Mouse (Mus musculus) kidney, embryonic 16.5 days (tissue): ENCODE measurements around the gene Ptgr2. TPM values are rescaled to one million over a fixed set of nuclear protein-coding genes. Genes with fewer than 3 reads are reported as not detected.

Source experiments
- ATAC-seq: fragments of 200-750 bp; cut with Nextera tagmentation; 2 replicates; pipeline ENCODE4 v1.8.0; 2017; ENCODE audit warnings: moderate TSS enrichment; ENCODE audit not compliant: low FRiP score, low TSS enrichment
- H3K27ac ChIP-seq: fragments of 300-500 bp; sonication (generic); 2 replicates; pipeline ENCODE4 v1.5.1; 2014; ENCODE audit warnings: low read length
- H3K27me3 ChIP-seq: fragments of 300-500 bp; sonication (generic); 2 replicates; pipeline ENCODE4 v1.6.1; 2014; ENCODE audit warnings: low read length, control low read depth, mixed read lengths; ENCODE audit not compliant: insufficient read depth
- H3K36me3 ChIP-seq: fragments of 300-500 bp; sonication (generic); 2 replicates; pipeline ENCODE4 v1.6.1; 2014; ENCODE audit warnings: low read length, control low read depth, mixed read lengths; ENCODE audit not compliant: insufficient read depth
- H3K4me1 ChIP-seq: fragments of 300-500 bp; sonication (generic); 2 replicates; pipeline ENCODE4 v1.6.1; 2014; ENCODE audit warnings: low read length, control low read depth, mixed read lengths; ENCODE audit not compliant: insufficient read depth
- H3K4me2 ChIP-seq: fragments of 300-500 bp; sonication (generic); replicated peaks from 2 replicates; pipeline ENCODE4 v1.6.1; 2014; ENCODE audit warnings: low read depth, low read length
- H3K4me3 ChIP-seq: fragments of 300-500 bp; sonication (generic); 2 replicates; pipeline ENCODE4 v1.5.1; 2014; ENCODE audit warnings: mild to moderate bottlenecking, low read length
- H3K9ac ChIP-seq: fragments of 300-500 bp; sonication (generic); replicated peaks from 2 replicates; pipeline ENCODE4 v1.6.1; 2014; ENCODE audit warnings: low read length
- H3K9me3 ChIP-seq: fragments of 300-500 bp; sonication (generic); 2 replicates; pipeline ENCODE4 v1.6.1; 2016; ENCODE audit warnings: low read length, control low read depth
- WGBS: fragments of 180-500 bp; shearing (Covaris S2); extraction: QIAGEN DNeasy Blood & Tissue Kit; methylation state at CpG from one replicate; pipeline ENCODE4 v1.1.7; 2014; 5-methylcytosine and 5-hydroxymethylcytosine counted together
- polyA plus RNA-seq: library from polyadenylated mRNA; unstranded; fragments of >200 nt; fragmentation: Nextera tagmentation; extraction: Ambion mirVana; gene quantifications from 2 replicates; pipeline ENCODE4 v1.2.1, GENCODE M21; 2015

Ptgr2 gene
- polyA plus RNA-seq, 1 experiment from 2014 or later, result 34.8 TPM

DNA sequence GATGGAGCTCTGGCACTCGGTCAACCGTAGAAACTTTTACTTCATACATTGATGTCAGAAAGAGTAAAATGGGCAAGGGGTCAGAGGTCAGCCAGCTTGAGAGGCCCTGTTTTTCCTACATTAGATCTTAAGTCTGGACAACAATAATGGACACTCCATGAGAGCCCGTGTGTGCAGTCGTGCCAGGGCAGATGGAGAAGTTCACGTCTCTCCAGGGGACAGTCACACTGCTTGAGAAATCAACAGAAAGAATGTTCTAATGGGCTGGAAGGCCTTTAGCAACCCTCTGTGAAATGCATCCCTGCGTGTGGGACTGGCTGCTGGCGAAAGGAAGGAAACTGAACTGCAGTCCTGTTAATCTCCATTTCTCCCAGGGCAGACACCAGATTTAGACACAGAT, 24.7 kb upstream of the Ptgr2 start:
- Histone ChIP-seq H3K9me3 (0 out of 2 replicates have a peak, but pooled peaks cover 3% of the 10 kb centered on the region), H3K4me2 (no peak overlapping the region), H3K4me3 (no peak overlapping the region), H3K27me3 (no peaks in the 10 kb centered on the region), H3K9ac (no peak overlapping the region), H3K27ac (no peak overlapping the region), H3K36me3 (no peaks in the 10 kb centered on the region), H3K4me1 (no peaks in the 10 kb centered on the region)
- 44% methylated on average over 7 of the region's 7 CpGs for WGBS
- no peak for ATAC-seq

DNA sequence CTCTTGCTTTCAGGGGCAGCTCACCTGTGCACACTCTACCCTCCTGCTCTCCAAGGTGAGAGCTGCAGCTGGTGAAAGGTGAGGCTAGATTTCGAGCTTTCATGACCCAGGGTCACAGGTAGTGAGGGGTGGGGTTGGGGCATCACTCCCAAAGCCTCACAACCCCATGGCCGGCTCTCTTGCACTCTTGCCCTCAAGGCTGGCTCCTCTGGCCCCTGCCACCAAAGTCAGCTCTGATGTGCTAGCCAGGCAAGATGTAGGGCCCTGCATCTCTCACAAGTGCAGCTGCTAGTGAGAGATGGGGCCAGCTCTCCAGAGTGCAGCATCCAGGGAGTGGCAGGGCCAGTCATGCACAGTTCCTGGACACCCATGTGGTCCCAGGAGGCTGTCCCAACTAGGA, 17.8 kb upstream of the Ptgr2 start:
- 65% methylated on average over 2 of the region's 2 CpGs for WGBS
- no peak overlapping the region for H3K4me2 ChIP-seq
- H3K27me3 ChIP-seq, result no peaks in the 10 kb centered on the region
- H3K36me3 ChIP-seq, result no peaks in the 10 kb centered on the region
- 0 out of 2 replicates have a peak, but pooled peaks cover 3% of the 10 kb centered on the region for H3K9me3 ChIP-seq
- H3K4me3 ChIP-seq, result no peak overlapping the region
- H3K9ac ChIP-seq, result no peak overlapping the region
- ATAC-seq, result no peak
- H3K4me1 ChIP-seq, result no peaks in the 10 kb centered on the region
- no peak overlapping the region for H3K27ac ChIP-seq

DNA sequence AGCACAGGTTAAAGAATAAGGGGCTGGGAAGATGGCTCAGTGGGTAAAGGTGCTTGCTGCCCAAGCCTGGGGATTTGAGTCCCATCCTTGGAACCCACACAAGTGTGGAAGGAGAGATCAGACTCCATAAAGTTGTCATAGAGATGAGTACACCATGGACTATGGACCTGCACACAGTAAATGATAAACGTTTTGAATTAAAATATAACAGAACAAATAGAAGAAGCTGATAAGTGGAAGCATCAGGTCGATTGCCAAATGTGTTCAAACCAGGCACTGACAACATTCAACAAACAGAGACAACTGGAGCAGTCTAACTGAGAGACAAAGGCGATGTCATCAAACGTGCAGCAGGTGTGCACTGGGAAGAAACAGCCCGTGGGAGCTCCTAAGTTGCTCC, 11.7 kb upstream of the Ptgr2 start:
- H3K27me3 ChIP-seq, result no peaks in the 10 kb centered on the region
- H3K9me3 ChIP-seq, result peaks cover 4% of the 10 kb centered on the region; the same call in 1 of the 2 replicates
- WGBS, result 83% methylated on average over 5 of the region's 5 CpGs
- no peak for ATAC-seq
- no peak overlapping the region for H3K27ac ChIP-seq
- H3K4me1 ChIP-seq, result no peaks in the 10 kb centered on the region
- H3K9ac ChIP-seq, result no peak overlapping the region
- H3K4me3 ChIP-seq, result no peak overlapping the region
- H3K4me2 ChIP-seq, result no peak overlapping the region
- no peaks in the 10 kb centered on the region for H3K36me3 ChIP-seq

DNA sequence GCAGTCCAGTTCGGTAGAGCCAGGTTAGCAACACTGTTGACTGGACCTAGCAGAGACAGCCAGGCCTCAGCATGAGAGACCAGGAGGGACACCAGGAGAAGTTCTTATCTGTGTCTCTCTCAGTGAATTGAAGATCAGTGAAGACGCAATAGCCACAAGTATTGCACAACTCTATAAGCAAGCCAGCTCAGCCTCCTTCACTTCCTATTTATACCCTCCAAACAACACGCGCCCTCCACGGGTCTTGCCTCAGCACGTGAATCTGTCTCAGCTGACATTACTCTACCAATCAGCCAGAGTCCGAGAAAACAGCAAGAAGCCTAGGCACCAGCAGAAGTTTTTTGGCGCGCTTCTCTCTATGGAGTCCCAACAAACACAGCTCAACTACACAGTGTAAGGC, 9.7 kb upstream of the Ptgr2 start:
- H3K4me2 ChIP-seq, result no peak overlapping the region
- H3K4me3 ChIP-seq, result no peak overlapping the region
- no peak for ATAC-seq
- H3K36me3 ChIP-seq, result no peaks in the 10 kb centered on the region
- no peak overlapping the region for H3K27ac ChIP-seq
- peaks cover 4% of the 10 kb centered on the region; the same call in 1 of the 2 replicates for H3K9me3 ChIP-seq
- H3K9ac ChIP-seq, result no peak overlapping the region
- no peaks in the 10 kb centered on the region for H3K4me1 ChIP-seq
- H3K27me3 ChIP-seq, result no peaks in the 10 kb centered on the region
- 93% methylated on average over 9 of the region's 9 CpGs for WGBS

DNA sequence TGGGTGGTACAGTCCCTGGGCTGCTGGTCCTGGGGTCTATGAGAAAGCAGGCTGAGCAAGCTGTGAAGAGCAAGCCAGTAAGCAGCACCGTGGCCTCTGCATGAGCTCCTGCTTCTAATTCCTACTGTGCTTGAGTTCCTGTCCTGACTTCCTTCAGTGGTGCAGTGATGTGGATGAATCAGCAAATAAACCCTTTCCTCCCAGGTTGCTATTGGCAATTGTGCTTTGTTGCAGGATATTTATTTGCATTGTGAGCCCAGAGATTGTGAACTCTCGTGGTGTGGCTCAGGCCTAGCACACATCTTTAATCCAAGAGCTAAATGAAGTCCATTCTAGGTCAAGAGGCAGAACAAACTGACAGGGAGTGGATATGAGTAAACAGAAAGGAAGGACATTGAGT, 8.7 kb upstream of the Ptgr2 start:
- Histone ChIP-seq H3K4me3 (no peak overlapping the region), H3K36me3 (no peaks in the 10 kb centered on the region), H3K27ac (no peak overlapping the region), H3K4me2 (no peak overlapping the region), H3K9me3 (peaks cover 4% of the 10 kb centered on the region; the same call in 1 of the 2 replicates), H3K9ac (no peak overlapping the region), H3K27me3 (no peaks in the 10 kb centered on the region), H3K4me1 (no peaks in the 10 kb centered on the region)
- no peak for ATAC-seq
- 71% methylated on average over 2 of the region's 2 CpGs for WGBS

DNA sequence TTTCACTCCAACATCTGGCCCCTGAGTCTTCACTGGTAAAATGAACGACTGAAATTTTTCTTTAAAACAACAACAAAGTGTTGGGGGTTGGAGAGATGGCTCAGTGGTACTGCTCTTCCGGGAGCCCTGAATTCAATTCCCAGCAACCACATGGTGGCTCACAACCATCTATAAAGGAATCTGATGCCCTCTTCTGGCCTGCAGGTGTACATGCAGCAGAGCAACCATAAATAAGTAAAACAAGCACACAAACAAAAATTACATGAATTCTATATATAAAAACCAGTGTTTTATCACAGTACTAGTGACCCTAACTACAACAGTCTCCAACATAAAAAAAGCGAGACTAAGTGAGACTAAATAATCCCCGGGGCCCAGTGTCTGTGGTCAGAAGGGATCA, 8.2 kb upstream of the Ptgr2 start:
- H3K4me1 ChIP-seq, result no peaks in the 10 kb centered on the region
- no peak overlapping the region for H3K27ac ChIP-seq
- H3K9me3 ChIP-seq, result peaks cover 4% of the 10 kb centered on the region; the same call in 1 of the 2 replicates
- H3K36me3 ChIP-seq, result no peaks in the 10 kb centered on the region
- H3K4me3 ChIP-seq, result no peak overlapping the region
- no peaks in the 10 kb centered on the region for H3K27me3 ChIP-seq
- no peak overlapping the region for H3K9ac ChIP-seq
- 82% methylated on average over 4 of the region's 4 CpGs for WGBS
- no peak overlapping the region for H3K4me2 ChIP-seq
- ATAC-seq, result no peak

DNA sequence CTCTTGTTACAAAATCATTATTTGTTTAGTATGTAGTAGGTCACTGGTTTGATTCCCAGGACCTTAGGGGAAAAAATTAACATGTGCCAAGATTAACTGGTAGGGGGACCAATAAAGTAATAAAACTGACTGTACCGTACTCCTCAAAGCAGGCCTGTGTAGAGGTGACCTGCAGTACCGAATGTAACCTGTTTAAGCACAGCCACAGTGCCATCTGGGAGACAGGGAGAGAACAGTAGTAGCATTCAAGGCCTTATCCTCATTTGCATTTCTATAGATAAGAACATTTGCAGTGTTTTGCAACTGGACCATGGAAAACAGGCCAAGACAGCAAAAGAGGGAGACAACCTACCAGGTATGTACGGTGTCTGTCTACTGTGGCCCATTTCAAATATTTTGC, 7.2 kb upstream of the Ptgr2 start:
- WGBS, result 72% methylated on average over 3 of the region's 3 CpGs
- Histone ChIP-seq H3K27me3 (no peaks in the 10 kb centered on the region), H3K36me3 (no peaks in the 10 kb centered on the region), H3K9me3 (peaks cover 4% of the 10 kb centered on the region; the same call in 1 of the 2 replicates), H3K4me2 (no peak overlapping the region), H3K27ac (no peak overlapping the region), H3K9ac (no peak overlapping the region), H3K4me3 (no peak overlapping the region), H3K4me1 (no peaks in the 10 kb centered on the region)
- no peak for ATAC-seq

DNA sequence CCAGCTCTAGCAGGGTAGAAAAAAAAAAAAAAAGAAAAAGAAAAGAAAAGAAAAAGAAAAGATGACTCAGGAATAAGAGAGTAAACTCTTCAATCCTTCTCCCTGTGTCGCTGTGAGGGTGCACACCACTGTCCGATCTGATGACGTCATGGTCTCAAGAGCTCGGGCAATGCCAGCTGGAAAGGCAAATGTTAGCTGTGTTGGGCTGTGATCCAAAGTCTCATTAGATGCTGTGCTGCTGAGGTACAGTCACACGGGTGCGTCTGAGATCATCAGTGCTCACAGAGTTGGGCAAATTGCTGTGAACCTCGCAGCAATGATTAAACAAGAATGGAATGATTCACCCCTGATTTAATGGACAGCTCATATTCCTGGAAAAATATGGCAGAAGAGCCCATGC, 6.1 kb upstream of the Ptgr2 start:
- Histone ChIP-seq H3K9ac (no peak overlapping the region), H3K27ac (no peak overlapping the region), H3K4me2 (no peak overlapping the region), H3K9me3 (peaks cover 4% of the 10 kb centered on the region; the same call in 1 of the 2 replicates), H3K4me3 (no peak overlapping the region), H3K4me1 (no peaks in the 10 kb centered on the region), H3K36me3 (no peaks in the 10 kb centered on the region), H3K27me3 (no peaks in the 10 kb centered on the region)
- ATAC-seq, result no peak
- WGBS, result 82% methylated on average over 7 of the region's 7 CpGs

DNA sequence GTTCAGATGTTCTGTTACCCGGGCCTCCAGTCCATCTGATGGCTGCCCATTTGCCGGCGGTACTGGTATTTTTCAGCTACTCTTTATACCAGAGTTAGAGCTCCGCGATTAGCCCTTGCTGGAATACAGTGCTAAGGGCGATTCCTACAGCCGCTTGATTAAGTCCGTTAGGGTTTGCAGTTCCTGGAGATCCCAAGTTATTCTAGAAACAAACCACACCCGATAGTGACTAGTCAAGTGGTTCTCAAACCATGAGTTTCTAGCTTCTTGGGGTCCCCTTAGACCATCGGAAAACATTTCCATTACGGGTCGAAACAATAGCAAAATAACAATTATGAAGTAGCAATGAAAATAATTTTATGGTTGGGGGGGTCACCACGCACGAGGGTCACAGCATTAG, 641 bp upstream of the Ptgr2 start:
- no peak overlapping the region for H3K9ac ChIP-seq
- no peaks in the 10 kb centered on the region for H3K36me3 ChIP-seq
- H3K4me2 ChIP-seq, result peak overlapping the region; percentile 67
- H3K4me3 ChIP-seq, result peak overlapping the region; percentile 56
- H3K4me1 ChIP-seq, result no peaks in the 10 kb centered on the region
- no peaks in the 10 kb centered on the region for H3K27me3 ChIP-seq
- 77% methylated on average over 14 of the region's 14 CpGs for WGBS
- no peaks in the 10 kb centered on the region for H3K9me3 ChIP-seq
- no peak overlapping the region for H3K27ac ChIP-seq
- ATAC-seq, result no peak

DNA sequence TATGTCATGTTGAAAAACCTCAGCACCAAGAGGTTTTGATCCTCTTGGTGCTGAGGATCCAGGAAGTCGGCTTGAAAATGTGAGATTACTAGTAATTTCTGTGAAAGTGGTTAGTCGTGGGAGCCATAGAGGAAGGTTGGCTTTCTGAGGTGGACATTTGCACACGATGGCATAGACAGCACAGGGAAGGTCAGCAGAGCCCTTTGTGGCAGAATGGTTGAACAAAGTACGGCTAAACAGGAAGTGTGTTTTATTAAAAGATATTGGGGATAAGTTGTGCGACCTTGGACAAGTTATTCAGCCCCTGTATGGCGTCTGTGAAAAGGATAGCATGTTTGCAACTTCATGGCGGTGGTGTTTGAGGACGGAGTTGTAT, 549 bp downstream of the Ptgr2 start:
- peak overlapping the region; percentile 67 for H3K4me2 ChIP-seq
- no peak for ATAC-seq
- peak overlapping the region; percentile 76 for H3K27ac ChIP-seq
- WGBS, result 33% methylated on average over 8 of the region's 8 CpGs
- no peaks in the 10 kb centered on the region for H3K27me3 ChIP-seq
- peak overlapping the region; percentile 56 for H3K4me3 ChIP-seq
- H3K9me3 ChIP-seq, result no peaks in the 10 kb centered on the region
- no peaks in the 10 kb centered on the region for H3K36me3 ChIP-seq
- H3K9ac ChIP-seq, result peak overlapping the region; percentile 70
- no peaks in the 10 kb centered on the region for H3K4me1 ChIP-seq
